Mouse (Mus musculus): ENCODE measurements around the gene Mfsd4b3.

GRCm38 (mm10) chr10:39977346-39977745 is 17.4 kb upstream of the Mfsd4b3 start:
- no peak for TF ChIP-seq POLR2A (IDR thresholded peaks at IDR 0.05; ENCODE audit: insufficient read depth, low read depth, low read length)
- no peak for TF ChIP-seq CTCF (IDR thresholded peaks at IDR 0.05; ENCODE audit: insufficient read depth, low read depth, low read length)
